Mouse (Mus musculus) CH12.LX (cell line): ENCODE results near the gene Olfr1329. TPM values are rescaled to one million over a fixed set of nuclear protein-coding genes. Genes with fewer than 3 reads are reported as not detected.
"Not testable (repeated sequence)": the region's sequence is repeated elsewhere in the genome, so short reads cannot be mapped to it uniquely, and the experiment has no call there.

Experiments
- DNase-seq: peaks from one replicate; pipeline ENCODE4 v3.0.0-alpha.2; 2013; ENCODE audit errors: extremely low read depth
- H3K27ac ChIP-seq: 2 replicates; pipeline ENCODE4 v1.5.1; 2012; ENCODE audit warnings: low read depth, mild to moderate bottlenecking, control low read depth, moderate library complexity; ENCODE audit not compliant: insufficient read depth
- H3K27me3 ChIP-seq: replicated peaks from 2 replicates; pipeline ENCODE3; 2012; ENCODE audit warnings: inconsistent platforms
- H3K36me3 ChIP-seq, 2 experiments: replicated peaks in 1 of 2; 2 replicates each; pipeline versions ENCODE3 to v1.6.1; 2012; ENCODE audit warnings: inconsistent platforms in 1 of 2, low read length in 1 of 2, mild to moderate bottlenecking in 1 of 2, mixed read lengths in 1 of 2, moderate library complexity in 1 of 2; ENCODE audit not compliant: control insufficient read depth in 1 of 2, insufficient read depth in 1 of 2
- H3K4me1 ChIP-seq, 2 experiments: 2 replicates each; pipeline ENCODE4 v1.6.1; 2012; ENCODE audit warnings: inconsistent platforms in 1 of 2, moderate library complexity in 1 of 2; ENCODE audit not compliant: insufficient read depth in 2 of 2, control insufficient read depth in 1 of 2
- H3K4me2 ChIP-seq: 2 replicates; pipeline ENCODE4 v1.6.1; 2012; ENCODE audit warnings: low read depth, mild to moderate bottlenecking, control low read depth; ENCODE audit not compliant: poor library complexity, insufficient read depth, severe bottlenecking
- H3K4me3 ChIP-seq, 3 experiments: fragments of 150-350 bp in 1 of 3; sonication (generic) in 1 of 3; replicated peaks in 1 of 3; 2 replicates each; pipeline versions ENCODE3 to v1.5.1; 2011 to 2012; ENCODE audit warnings: low read depth in 2 of 3, low read length in 2 of 3, mild to moderate bottlenecking in 2 of 3, moderate library complexity in 2 of 3, control low read depth in 1 of 3, improper control_type of control experiment in 1 of 3, inconsistent platforms in 1 of 3, mixed read lengths in 1 of 3; ENCODE audit not compliant: poor library complexity in 1 of 3
- H3K79me2 ChIP-seq: replicated peaks from 2 replicates; pipeline ENCODE4 v1.6.1; 2012; ENCODE audit warnings: mild to moderate bottlenecking, moderate library complexity; ENCODE audit not compliant: control insufficient read depth, poor library complexity, insufficient read depth, severe bottlenecking; ENCODE audit errors: extremely low read depth
- H3K9ac ChIP-seq: 2 replicates; pipeline ENCODE4 v1.6.1; 2012; ENCODE audit warnings: low read depth, mild to moderate bottlenecking, control low read depth, moderate library complexity; ENCODE audit not compliant: insufficient read depth
- H3K9me3 ChIP-seq: replicated peaks from 2 replicates; pipeline ENCODE3; 2012; ENCODE audit warnings: low read length, inconsistent platforms, mixed read lengths
- BHLHE40 ChIP-seq: IDR thresholded peaks from 2 replicates; pipeline ENCODE4 v1.6.1; 2011; ENCODE audit warnings: mild to moderate bottlenecking, low read depth, low read length, improper control_type of control experiment
- CHD1 ChIP-seq: IDR thresholded peaks from 2 replicates; pipeline ENCODE4 v1.6.1; 2012; ENCODE audit warnings: low read depth, low read length, improper control_type of control experiment, inconsistent platforms
- CHD2 ChIP-seq: IDR thresholded peaks from 2 replicates; pipeline ENCODE4 v1.6.1; 2011; ENCODE audit warnings: low read length, improper control_type of control experiment
- ELF1 ChIP-seq: IDR thresholded peaks from 2 replicates; pipeline ENCODE4 v1.6.1; 2014; ENCODE audit warnings: low read depth, mild to moderate bottlenecking, inconsistent platforms, low read length, improper control_type of control experiment
- EP300 ChIP-seq: IDR thresholded peaks from 2 replicates; pipeline ENCODE4 v1.6.1; 2011; ENCODE audit warnings: low read length, improper control_type of control experiment
- ETS1 ChIP-seq: conservative IDR thresholded peaks from 2 replicates; pipeline ENCODE4 v1.6.1; 2012; ENCODE audit warnings: low read depth, mild to moderate bottlenecking, inconsistent platforms, low read length, improper control_type of control experiment, moderate library complexity
- GABPA ChIP-seq: IDR thresholded peaks from 2 replicates; pipeline ENCODE4 v1.6.1; 2012; ENCODE audit warnings: low read depth, low read length, improper control_type of control experiment, inconsistent platforms; ENCODE audit not compliant: insufficient replicate concordance
- JUN ChIP-seq: IDR thresholded peaks from 2 replicates; pipeline ENCODE4 v1.6.1; 2011; ENCODE audit warnings: low read depth, mild to moderate bottlenecking, low read length, improper control_type of control experiment, moderate library complexity; ENCODE audit not compliant: insufficient read depth
- KAT2A ChIP-seq: IDR thresholded peaks from 2 replicates; pipeline ENCODE4 v1.6.1; 2012; ENCODE audit warnings: low read length, improper control_type of control experiment, inconsistent platforms; ENCODE audit not compliant: insufficient replicate concordance
- MAFK ChIP-seq: IDR thresholded peaks from 2 replicates; pipeline ENCODE4 v1.6.1; 2011; ENCODE audit warnings: low read length, improper control_type of control experiment; ENCODE audit not compliant: insufficient replicate concordance
- MAZ ChIP-seq: IDR thresholded peaks from 2 replicates; pipeline ENCODE4 v1.6.1; 2012; ENCODE audit warnings: low read depth, mild to moderate bottlenecking, inconsistent platforms, low read length, improper control_type of control experiment, moderate library complexity
- MEF2A ChIP-seq: IDR thresholded peaks from 2 replicates; pipeline ENCODE4 v1.6.1; 2014; ENCODE audit warnings: low read depth, mild to moderate bottlenecking, inconsistent platforms, low read length, improper control_type of control experiment, borderline replicate concordance
- MXI1 ChIP-seq: IDR thresholded peaks from 2 replicates; pipeline ENCODE4 v1.6.1; 2011; ENCODE audit warnings: mild to moderate bottlenecking, low read depth, low read length, improper control_type of control experiment
- MYC ChIP-seq: IDR thresholded peaks from 2 replicates; pipeline ENCODE4 v1.6.1; 2011; ENCODE audit warnings: low read depth, mild to moderate bottlenecking, improper control_type of control experiment, low read length
- NRF1 ChIP-seq: IDR thresholded peaks from 2 replicates; pipeline ENCODE4 v1.6.1; 2014; ENCODE audit warnings: low read depth, mild to moderate bottlenecking, inconsistent platforms, low read length, improper control_type of control experiment, moderate library complexity
- RAD21 ChIP-seq: IDR thresholded peaks from 2 replicates; pipeline ENCODE4 v1.6.1; 2011; ENCODE audit warnings: low read depth, mild to moderate bottlenecking, low read length, improper control_type of control experiment, moderate library complexity
- RCOR1 ChIP-seq: conservative IDR thresholded peaks from 2 replicates; pipeline ENCODE4 v1.6.1; 2012; ENCODE audit warnings: low read depth, mild to moderate bottlenecking, inconsistent platforms, low read length, improper control_type of control experiment
- SMC3 ChIP-seq: IDR thresholded peaks from 2 replicates; pipeline ENCODE4 v1.6.1; 2011; ENCODE audit warnings: low read depth, low read length, improper control_type of control experiment
- TBP ChIP-seq: conservative IDR thresholded peaks from 2 replicates; pipeline ENCODE4 v1.6.1; 2011; ENCODE audit warnings: low read depth, low read length, improper control_type of control experiment
- UBTF ChIP-seq: IDR thresholded peaks from 2 replicates; pipeline ENCODE4 v1.6.1; 2012; ENCODE audit warnings: low read depth, mild to moderate bottlenecking, inconsistent platforms, low read length, improper control_type of control experiment, moderate library complexity
- ZC3H11A ChIP-seq: IDR thresholded peaks from 2 replicates; pipeline ENCODE4 v1.6.1; 2012; ENCODE audit warnings: low read depth, mild to moderate bottlenecking, inconsistent platforms, low read length, improper control_type of control experiment
- ZMIZ1 ChIP-seq: IDR thresholded peaks from 2 replicates; pipeline ENCODE4 v1.6.1; 2012; ENCODE audit warnings: low read depth, mild to moderate bottlenecking, inconsistent platforms, low read length, improper control_type of control experiment
- ZNF384 ChIP-seq: IDR thresholded peaks from 2 replicates; pipeline ENCODE4 v1.6.1; 2012; ENCODE audit warnings: low read depth, low read length, improper control_type of control experiment, inconsistent platforms
- dilution Hi-C: fragments of 300-500 bp; cut with MboI; formaldehyde crosslinking; loops from 2 replicates; pipeline ENCODE4 v1.14.3; 2020; ENCODE audit warnings: low sequenced_read_pairs; ENCODE audit not compliant: extremely low pct_unique_long_range_greater_than_20kb, extremely low pct_ligation_motif_present
- in situ Hi-C: fragments of 300-500 bp; cut with MboI; formaldehyde crosslinking; loops from 3 replicates; pipeline ENCODE4 v1.14.3; 2019; ENCODE audit warnings: low sequenced_read_pairs, low pct_ligation_motif_present, low pct_unique_long_range_greater_than_20kb, mixed read lengths
- polyA plus RNA-seq: library from polyadenylated mRNA; unstranded; fragments of >175 nt; gene quantifications from 2 replicates; pipeline ENCODE4 v1.2.1, GENCODE M21; 2012; ENCODE audit warnings: low read depth; ENCODE audit not compliant: insufficient read length
- total RNA-seq, 2 experiments: library from RNA; depleted of rRNA; stranded (reverse); fragments of 300-350 nt in 1 of 2; fragments of >200 nt in 1 of 2; gene quantifications; 2 replicates each; pipeline ENCODE4 v1.2.3; 2012 to 2014

Gene Olfr1329
- total RNA-seq (2012; rRNA removed): 0.25 and 0.34 TPM in 2 replicates
- total RNA-seq (2014; rRNA removed): not detected in 2 replicates
- polyA plus RNA-seq: not detected in 2 replicates

DNA sequence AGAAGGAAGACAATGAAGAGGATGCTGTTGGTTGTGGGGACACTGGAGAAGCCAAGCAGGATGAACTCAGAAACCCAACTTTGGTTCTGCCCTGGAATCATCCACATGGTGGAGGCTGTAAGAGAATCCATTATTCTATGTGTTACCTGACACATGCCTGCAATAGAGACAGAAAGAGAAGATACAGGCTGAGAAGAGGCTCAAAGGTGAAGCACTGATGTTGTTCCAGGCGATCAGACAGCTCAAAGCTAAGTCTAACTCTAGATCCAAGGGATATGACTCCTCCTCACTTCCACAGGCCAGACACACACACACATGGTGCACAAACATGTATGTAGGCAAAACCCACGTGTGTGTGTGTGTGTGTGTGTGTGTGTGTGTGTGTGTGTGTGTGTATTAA lies at the start of gene Olfr1329:
Olfr1329 (minus strand) TSS at position 101 of the 400 bp plus-strand sequence.
- in situ Hi-C loops, H3K79me2 ChIP-seq, H3K9me3 ChIP-seq, DNase-seq, H3K4me2 ChIP-seq, H3K9ac ChIP-seq, H3K4me3 ChIP-seq, H3K27me3 ChIP-seq, H3K27ac ChIP-seq, dilution Hi-C loops: not testable (repeated sequence)
- Histone ChIP-seq H3K4me1 (peaks cover 6 to 12% of the 10 kb centered on the region in 2 experiments; a peak in 3 of 4 replicates), H3K36me3 (peaks cover 7 to 33% of the 10 kb centered on the region in 2 experiments)

DNA sequence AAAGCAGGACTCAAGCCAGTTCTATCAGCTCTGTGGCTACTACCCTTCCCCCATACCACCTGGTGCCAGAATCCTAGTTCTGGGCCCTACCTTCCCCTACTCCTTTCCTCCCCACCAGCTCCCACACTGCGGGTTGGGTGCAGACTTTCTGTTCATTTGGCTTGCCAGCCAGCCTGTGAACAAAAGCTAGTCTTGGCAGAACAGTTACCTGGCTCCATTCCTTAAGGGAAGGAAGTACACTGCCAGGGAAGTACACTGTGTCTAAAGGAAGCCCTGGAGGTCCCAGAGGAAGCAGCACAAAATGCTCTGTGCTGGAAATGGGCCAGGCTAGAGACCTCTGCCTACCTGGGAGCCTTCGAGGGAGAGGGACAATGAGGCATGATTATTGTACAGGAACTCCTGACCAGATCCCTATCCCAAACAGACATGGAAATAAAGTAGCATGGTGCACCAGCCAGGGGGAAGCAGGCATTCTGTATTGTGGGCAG lies 43.9 kb upstream of the Olfr1329 start, which contains the start of gene Lao1:
Lao1 (plus strand) TSS at position 438 of the 488 bp plus-strand sequence.
- in situ Hi-C loops: no loop called here
- Histone ChIP-seq H3K4me2 (no peak within 1 kb of the TSS), H3K27me3 (no peaks in the 10 kb centered on the region), H3K9me3 (no peaks in the 10 kb centered on the region), H3K36me3 (peaks cover 52 to 78% of the 10 kb centered on the region in 2 experiments), H3K27ac (no peak within 1 kb of the TSS), H3K4me1 (peaks cover 0 to 2% of the 10 kb centered on the region in 2 experiments; a peak in 1 of 4 replicates), H3K79me2 (no peaks in the 10 kb centered on the region), H3K9ac (no peak within 1 kb of the TSS), H3K4me3 (no peak within 1 kb of the TSS)
- DNase-seq: no peak
- dilution Hi-C loops: no loop called here
- TF ChIP-seq RAD21 (no peak), CHD2 (no peak), ELF1 (no peak), ZMIZ1 (no peak), MAZ (no peak), MEF2A (no peak), TBP (no peak), ZNF384 (no peak), ZC3H11A (no peak), RCOR1 (no peak), MAFK (no peak), MXI1 (no peak), NRF1 (no peak), ETS1 (no peak)

DNA sequence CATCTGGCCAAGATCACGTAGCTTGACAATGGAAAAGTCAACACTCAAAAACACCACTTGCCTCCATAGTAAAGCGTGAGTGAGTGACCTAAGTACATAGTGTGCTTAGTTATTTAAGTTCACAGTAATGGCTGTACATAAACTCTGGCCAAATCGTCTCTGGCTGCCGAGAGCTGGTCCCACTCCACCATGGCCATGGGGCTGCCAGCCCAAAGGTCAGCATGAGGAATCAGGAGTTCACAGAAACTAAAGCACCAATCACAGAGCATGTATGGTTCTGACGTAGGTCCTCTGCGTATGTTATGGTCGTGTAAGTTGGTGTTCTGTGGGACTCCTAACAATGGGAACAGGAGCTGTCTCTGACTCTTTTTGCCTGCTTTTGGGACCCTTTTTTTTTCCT lies 41.5 kb upstream of the Olfr1329 start:
- in situ Hi-C loops: no loop called here

More for the DNA sequence above, 41.5 kb upstream of the Olfr1329 start:
- peaks cover 0 to 7% of the 10 kb centered on the region in 2 experiments; a peak in 1 of 4 replicates for H3K4me1 ChIP-seq
- dilution Hi-C loops: no loop called here
- H3K4me3 ChIP-seq: no peak overlapping the region
- TF ChIP-seq GABPA (no peak), CHD2 (no peak), MAZ (no peak), KAT2A (no peak), MAFK (no peak), ELF1 (no peak), MYC (no peak), MXI1 (no peak), CHD1 (no peak), NRF1 (no peak), SMC3 (no peak), BHLHE40 (no peak), MEF2A (no peak), UBTF (no peak), EP300 (no peak), JUN (no peak), ZNF384 (no peak), RAD21 (no peak), ZC3H11A (no peak)
- no peaks in the 10 kb centered on the region for H3K9me3 ChIP-seq
- H3K27ac ChIP-seq: no peak overlapping the region
- H3K9ac ChIP-seq: no peak overlapping the region
- DNase-seq: no peak
- H3K4me2 ChIP-seq: no peak overlapping the region
- H3K79me2 ChIP-seq: no peaks in the 10 kb centered on the region
- no peaks in the 10 kb centered on the region for H3K27me3 ChIP-seq
- peaks cover 43 to 76% of the 10 kb centered on the region in 2 experiments for H3K36me3 ChIP-seq
